Mouse (Mus musculus): ENCODE results near the gene Mllt3.

Mllt3 gene

DNA sequence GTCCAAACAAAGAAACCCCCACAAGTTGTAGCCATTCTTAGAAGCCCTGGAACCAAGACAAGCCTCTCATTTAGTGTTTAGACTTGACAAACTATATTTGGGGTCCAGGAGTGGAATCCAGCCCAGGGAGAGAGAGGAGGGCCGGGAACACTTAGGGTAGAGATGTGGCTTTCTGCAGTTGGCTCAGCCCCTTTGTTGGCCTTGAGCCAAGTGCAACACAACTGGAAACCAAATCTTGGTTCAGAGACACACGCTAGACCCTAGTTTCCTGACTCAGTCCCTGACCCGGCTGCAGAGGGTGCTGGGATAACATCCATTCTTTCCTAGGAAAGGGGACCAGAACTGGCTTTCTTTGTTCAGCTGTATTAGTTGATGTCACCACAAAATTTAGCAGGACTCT lies 296.4 kb downstream of the Mllt3 start:
- intact Hi-C loops (cut with DNase I), result no loop called here

DNA sequence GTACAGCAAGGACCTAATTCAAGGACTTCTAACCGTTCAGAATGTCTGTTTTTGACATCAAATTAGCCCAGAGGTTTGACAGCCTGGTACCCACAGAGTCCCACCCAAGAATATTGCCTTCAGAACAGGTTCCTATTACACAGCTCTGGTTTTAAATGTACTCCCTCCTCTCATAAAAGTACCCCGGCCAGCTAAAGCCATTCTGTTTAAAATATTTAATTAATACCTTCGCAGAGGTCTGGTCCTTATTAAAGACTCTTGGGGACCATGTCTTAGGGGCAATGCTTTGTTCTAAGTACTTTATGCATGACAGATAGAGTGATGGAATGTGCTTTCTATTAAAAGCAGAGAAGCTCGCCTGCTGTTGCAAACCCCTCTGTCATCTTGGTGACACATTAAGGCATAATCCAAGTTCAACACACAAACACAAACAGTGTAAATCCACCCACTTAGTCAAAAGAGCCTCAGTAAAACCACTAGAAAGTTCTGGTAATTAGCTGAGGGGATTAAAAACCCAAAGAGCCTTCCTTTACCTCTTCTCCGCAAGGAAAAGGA lies 302.0 kb downstream of the Mllt3 start:
- intact Hi-C loops (cut with DNase I), result no loop called here

DNA sequence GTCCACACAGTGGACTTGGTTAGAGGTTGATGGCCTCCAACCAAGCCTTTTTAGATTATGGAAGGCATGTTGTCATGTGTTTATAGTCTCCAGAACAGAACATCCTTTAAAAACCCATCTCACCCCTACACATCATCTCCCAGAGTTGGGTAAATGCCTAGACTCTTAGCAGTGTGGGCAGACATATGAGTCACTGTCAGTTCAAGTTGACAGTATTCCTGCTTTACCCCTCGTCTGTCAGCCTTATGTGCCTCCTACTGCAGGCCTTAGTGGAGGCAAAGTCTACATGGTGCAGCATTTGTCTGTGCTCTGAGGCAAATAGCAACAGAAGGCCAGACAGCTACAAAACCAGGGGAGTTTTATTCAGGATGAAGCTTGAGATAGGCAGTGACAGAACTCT lies 304.6 kb downstream of the Mllt3 start:
- intact Hi-C loops (cut with DNase I), result no loop called here

DNA sequence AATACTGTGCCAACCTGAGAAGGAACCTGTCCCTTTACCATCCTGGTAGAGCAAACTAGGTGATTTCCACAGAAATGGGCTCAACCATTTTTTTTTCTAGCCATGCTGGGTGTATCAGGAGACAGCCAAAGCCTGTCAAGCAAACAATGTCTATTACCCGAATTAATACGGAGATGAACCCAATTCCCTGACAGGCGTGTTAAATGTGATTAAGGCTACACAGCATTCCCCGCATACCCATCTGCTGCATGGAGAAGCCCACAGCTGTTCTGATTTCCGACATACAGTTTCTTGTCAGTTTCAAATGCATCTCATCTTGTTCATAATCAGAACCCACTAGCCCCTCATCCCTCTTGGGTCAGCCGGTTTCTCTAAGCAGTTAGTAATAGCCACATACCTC lies 309.7 kb downstream of the Mllt3 start:
- intact Hi-C loops (cut with DNase I), result no loop called here

All from adrenal gland (tissue).